Mouse (Mus musculus): ENCODE results near the gene Xiap. TPM values are rescaled to one million over a fixed set of nuclear protein-coding genes. Genes with fewer than 3 reads are reported as not detected.

Xiap gene
- polyA plus RNA-seq, 1 experiment, result 11.3 TPM

GRCm38 (mm10) chrX:42150346-42151023, 91.0 kb downstream of the Xiap start:
- peak; percentile 65 for DNase-seq
- 0% methylated on average over 22 of the region's 40 CpGs for WGBS

GRCm38 (mm10) chrX:42151024-42151754, 91.7 kb downstream of the Xiap start:
- TF ChIP-seq POLR2A (IDR thresholded peaks at IDR 0.05; ENCODE audit: control insufficient read depth, extremely low read depth, insufficient read depth, low read length, poor library complexity) (no peak), CTCF (IDR thresholded peaks at IDR 0.05; ENCODE audit: borderline replicate concordance, control insufficient read depth, extremely low read depth, insufficient read depth, low read length, poor library complexity) (no peak)
- WGBS, result 1% methylated on average over 25 of the region's 25 CpGs
- Histone ChIP-seq H3K4me1 (replicated peaks; ENCODE audit: control insufficient read depth, insufficient read depth, low read length) (peaks cover 10% of the 10 kb centered on the region), H3K27me3 (ENCODE audit: control insufficient read depth, insufficient read depth, low read length) (no peaks in the 10 kb centered on the region), H3K27ac (ENCODE audit: control insufficient read depth, insufficient read depth, low read length) (peak overlapping the region; percentile 95), H3K4me3 (ENCODE audit: control insufficient read depth, insufficient read depth, low read length) (peak overlapping the region; percentile 100), H3K36me3 (ENCODE audit: control insufficient read depth, insufficient read depth, low read length) (no peaks in the 10 kb centered on the region)
- no peak for DNase-seq

More at GRCm38 (mm10) chrX:42150346-42151023, 91.0 kb downstream of the Xiap start:
- H3K36me3 ChIP-seq (ENCODE audit: control insufficient read depth, insufficient read depth, low read length), result no peaks in the 10 kb centered on the region
- peak overlapping the region; percentile 100 for H3K27ac ChIP-seq (ENCODE audit: control insufficient read depth, insufficient read depth, low read length)
- no peaks in the 10 kb centered on the region for H3K27me3 ChIP-seq (ENCODE audit: control insufficient read depth, insufficient read depth, low read length)
- TF ChIP-seq CTCF (IDR thresholded peaks at IDR 0.05; ENCODE audit: borderline replicate concordance, control insufficient read depth, extremely low read depth, insufficient read depth, low read length, poor library complexity) (no peak), POLR2A (IDR thresholded peaks at IDR 0.05; ENCODE audit: control insufficient read depth, extremely low read depth, insufficient read depth, low read length, poor library complexity) (0 out of 2 replicates have a peak, but pooled peaks have one; percentile 37)
- peaks cover 7% of the 10 kb centered on the region for H3K4me1 ChIP-seq (replicated peaks; ENCODE audit: control insufficient read depth, insufficient read depth, low read length)
- peak overlapping the region; percentile 100 for H3K4me3 ChIP-seq (ENCODE audit: control insufficient read depth, insufficient read depth, low read length)

GRCm38 (mm10) chrX:42151903-42152369, 92.5 kb downstream of the Xiap start:
- Histone ChIP-seq H3K27ac (ENCODE audit: control insufficient read depth, insufficient read depth, low read length) (peak overlapping the region; percentile 95), H3K4me3 (ENCODE audit: control insufficient read depth, insufficient read depth, low read length) (peak overlapping the region; percentile 94), H3K4me1 (replicated peaks; ENCODE audit: control insufficient read depth, insufficient read depth, low read length) (peaks cover 10% of the 10 kb centered on the region), H3K27me3 (ENCODE audit: control insufficient read depth, insufficient read depth, low read length) (no peaks in the 10 kb centered on the region), H3K36me3 (ENCODE audit: control insufficient read depth, insufficient read depth, low read length) (no peaks in the 10 kb centered on the region)
- TF ChIP-seq POLR2A (IDR thresholded peaks at IDR 0.05; ENCODE audit: control insufficient read depth, extremely low read depth, insufficient read depth, low read length, poor library complexity), result peak; percentile 47; the same call in 1 of the 2 replicates
- TF ChIP-seq CTCF (IDR thresholded peaks at IDR 0.05; ENCODE audit: borderline replicate concordance, control insufficient read depth, extremely low read depth, insufficient read depth, low read length, poor library complexity), result no peak
- whole genome bisulfite sequencing, result under 1% methylated on average over 17 of the region's 17 CpGs
- peak; percentile 51 for DNase-seq

GRCm38 (mm10) chrX:42153056-42153455, 93.6 kb downstream of the Xiap start:
- 2% methylated on average over 4 of the region's 4 CpGs for WGBS
- H3K27ac ChIP-seq (ENCODE audit: control insufficient read depth, insufficient read depth, low read length), result no peak overlapping the region
- DNase-seq, result no peak

More at GRCm38 (mm10) chrX:42153056-42153455, 93.6 kb downstream of the Xiap start:
- no peaks in the 10 kb centered on the region for H3K36me3 ChIP-seq (ENCODE audit: control insufficient read depth, insufficient read depth, low read length)
- TF ChIP-seq CTCF (IDR thresholded peaks at IDR 0.05; ENCODE audit: borderline replicate concordance, control insufficient read depth, extremely low read depth, insufficient read depth, low read length, poor library complexity) (no peak), POLR2A (IDR thresholded peaks at IDR 0.05; ENCODE audit: control insufficient read depth, extremely low read depth, insufficient read depth, low read length, poor library complexity) (no peak)
- peaks cover 10% of the 10 kb centered on the region for H3K4me1 ChIP-seq (replicated peaks; ENCODE audit: control insufficient read depth, insufficient read depth, low read length)
- H3K27me3 ChIP-seq (ENCODE audit: control insufficient read depth, insufficient read depth, low read length), result no peaks in the 10 kb centered on the region
- peak overlapping the region; percentile 16; the same call in 1 of the 2 replicates for H3K4me3 ChIP-seq (ENCODE audit: control insufficient read depth, insufficient read depth, low read length)

Other genes with a start within 250 kb of the Xiap start
- 17.0 and 17.6 TPM in 2 replicates for gene Thoc2, start 139.0 kb upstream of the Xiap start, polyA plus RNA-seq (2012; rRNA removed)
- 19.9 and 23.0 TPM in 2 replicates for gene Stag2, start 89.6 kb downstream of the Xiap start, polyA plus RNA-seq (2012; rRNA removed)

All from thymus, adult 2 months (tissue).